Mouse (Mus musculus) lung, postnatal 0 days (tissue): Measurements from ENCODE around the gene Arl10. TPM values are rescaled to one million over a fixed set of nuclear protein-coding genes. Genes with fewer than 3 reads are reported as not detected.
"Not testable (repeated sequence)": the region's sequence is repeated elsewhere in the genome, so short reads cannot be mapped to it uniquely, and the experiment has no call there.

Experiments used
- ATAC-seq: fragments of 200-750 bp; cut with Nextera tagmentation; 2 replicates; pipeline ENCODE4 v1.8.0; 2017; ENCODE audit warnings: moderate library complexity
- DNase-seq: peaks from one replicate; pipeline ENCODE4 v3.0.0-alpha.2; 2016; ENCODE audit warnings: low spot score
- H3K27ac ChIP-seq: fragments of 300-500 bp; sonication (generic); 2 replicates; pipeline ENCODE4 v1.5.1; 2014; ENCODE audit warnings: antibody characterized with exemption, mild to moderate bottlenecking, low read length, mixed read lengths
- H3K27me3 ChIP-seq: fragments of 300-500 bp; sonication (generic); replicated peaks from 2 replicates; pipeline ENCODE4 v1.6.1; 2014; ENCODE audit warnings: low read length, mixed read lengths; ENCODE audit not compliant: insufficient read depth
- H3K36me3 ChIP-seq: fragments of 300-500 bp; sonication (generic); 2 replicates; pipeline ENCODE4 v1.6.1; 2014; ENCODE audit warnings: low read length, mixed read lengths; ENCODE audit not compliant: insufficient read depth
- H3K4me1 ChIP-seq: fragments of 300-500 bp; sonication (generic); 2 replicates; pipeline ENCODE4 v1.6.1; 2014; ENCODE audit warnings: antibody characterized with exemption, low read depth, low read length, mixed read lengths; ENCODE audit not compliant: insufficient read depth
- H3K4me2 ChIP-seq: fragments of 300-500 bp; sonication (generic); replicated peaks from 2 replicates; pipeline ENCODE4 v1.6.1; 2014; ENCODE audit warnings: low read depth, mild to moderate bottlenecking, low read length, moderate library complexity, mixed read lengths
- H3K4me3 ChIP-seq: fragments of 300-500 bp; sonication (generic); 2 replicates; pipeline ENCODE4 v1.5.1; 2014; ENCODE audit warnings: low read depth, low read length
- H3K9ac ChIP-seq: fragments of 300-500 bp; sonication (generic); replicated peaks from 2 replicates; pipeline ENCODE4 v1.6.1; 2014; ENCODE audit warnings: low read depth, mild to moderate bottlenecking
- H3K9me3 ChIP-seq: fragments of 300-500 bp; sonication (generic); 2 replicates; pipeline ENCODE4 v1.6.1; 2016; ENCODE audit warnings: low read length, mixed read lengths
- CTCF ChIP-seq: IDR thresholded peaks from 2 replicates; pipeline ENCODE4 v1.5.1; 2016; ENCODE audit warnings: antibody characterized with exemption, mild to moderate bottlenecking
- EP300 ChIP-seq: IDR thresholded peaks from 2 replicates; pipeline ENCODE4 v1.6.1; 2016; ENCODE audit warnings: antibody characterized with exemption, mild to moderate bottlenecking, control low read depth
- WGBS: fragments of 180-500 bp; shearing (Covaris S2); extraction: QIAGEN DNeasy Blood & Tissue Kit; methylation state at CpG from one replicate; pipeline ENCODE4 v1.1.7; 2014; 5-methylcytosine and 5-hydroxymethylcytosine counted together
- microRNA-seq: library from miRNA; unstranded; fragments of <30 nt; microRNA quantifications from one replicate; pipeline ENCODE4, GENCODE M21; 2016
- polyA plus RNA-seq: library from polyadenylated mRNA; unstranded; fragments of >200 nt; fragmentation: Nextera tagmentation; extraction: Ambion mirVana; gene quantifications from 2 replicates; pipeline ENCODE4 v1.2.1, GENCODE M21; 2015

The Arl10 gene
- polyA plus RNA-seq, 1 experiment from 2014 or later: 21.4 TPM

- not testable (repeated sequence) for H3K4me3 ChIP-seq, ATAC-seq, H3K27ac ChIP-seq, H3K9ac ChIP-seq, H3K4me2 ChIP-seq, H3K4me1 ChIP-seq, DNase-seq, H3K36me3 ChIP-seq, H3K27me3 ChIP-seq, H3K9me3 ChIP-seq
- peak; percentile 46 for TF ChIP-seq CTCF
- 81% methylated on average over 8 of the region's 8 CpGs for WGBS
These were observed 38.3 kb downstream of the Arl10 start for GRCm38 (mm10) chr13:54613141-54613540.

GRCm38 (mm10) chr13:54616307-54616706 is 41.5 kb downstream of the Arl10 start:
- Histone ChIP-seq H3K9ac (no peak overlapping the region), H3K4me1 (no peaks in the 10 kb centered on the region), H3K27ac (no peak overlapping the region), H3K4me3 (no peak overlapping the region), H3K36me3 (no peaks in the 10 kb centered on the region), H3K4me2 (no peak overlapping the region), H3K27me3 (no peaks in the 10 kb centered on the region), H3K9me3 (no peaks in the 10 kb centered on the region)
- DNase-seq (no peak), ATAC-seq (no peak)
- 74% methylated on average over 8 of the region's 8 CpGs for WGBS
- TF ChIP-seq CTCF: no peak
- no peak for TF ChIP-seq EP300

GRCm38 (mm10) chr13:54616998-54617397 is 42.2 kb downstream of the Arl10 start:
- Histone ChIP-seq H3K4me3 (no peak overlapping the region), H3K27me3 (no peaks in the 10 kb centered on the region), H3K9ac (no peak overlapping the region), H3K27ac (no peak overlapping the region), H3K9me3 (no peaks in the 10 kb centered on the region), H3K4me2 (no peak overlapping the region), H3K36me3 (no peaks in the 10 kb centered on the region), H3K4me1 (no peaks in the 10 kb centered on the region)
- WGBS: 62% methylated on average over 6 of the region's 6 CpGs
- DNase-seq (no peak), ATAC-seq (no peak)
- TF ChIP-seq CTCF (peak; percentile 43), EP300 (no peak)

- 10% methylated on average over 44 of the region's 44 CpGs for WGBS
- Histone ChIP-seq H3K9ac (peak within 1 kb of the TSS; percentile 96), H3K27ac (peak within 1 kb of the TSS; percentile 88), H3K36me3 (no peaks in the 10 kb centered on the region), H3K27me3 (no peaks in the 10 kb centered on the region), H3K4me2 (peak within 1 kb of the TSS; percentile 85), H3K4me3 (peak within 1 kb of the TSS; percentile 95), H3K9me3 (no peaks in the 10 kb centered on the region), H3K4me1 (peaks cover 4% of the 10 kb centered on the region; the same call in 1 of the 2 replicates)
- TF ChIP-seq EP300 (no peak), CTCF (peak; percentile 97)
- peak; percentile 100 for ATAC-seq
- peak; percentile 98 for DNase-seq
These were observed 46.5 kb downstream of the Arl10 start, which contains the start of gene Faf2 for GRCm38 (mm10) chr13:54621155-54621932. Faf2 (plus strand) TSS chr13:54621784.

GRCm38 (mm10) chr13:54621960-54622521 is 47.2 kb downstream of the Arl10 start:
- Histone ChIP-seq H3K4me2 (peak overlapping the region; percentile 85), H3K9me3 (no peaks in the 10 kb centered on the region), H3K27ac (peak overlapping the region; percentile 88), H3K4me1 (peaks cover 4% of the 10 kb centered on the region; the same call in 1 of the 2 replicates), H3K27me3 (no peaks in the 10 kb centered on the region), H3K36me3 (no peaks in the 10 kb centered on the region), H3K9ac (peak overlapping the region; percentile 96), H3K4me3 (peak overlapping the region; percentile 95)
- under 1% methylated on average over 26 of the region's 27 CpGs for WGBS
- TF ChIP-seq EP300 (no peak), CTCF (no peak)
- ATAC-seq (peak; percentile 47), DNase-seq (peak; percentile 66)

- TF ChIP-seq EP300 (peak; percentile 44; the same call in 1 of the 2 replicates), CTCF (no peak)
- 43% methylated on average over 4 of the region's 4 CpGs for WGBS
- no peak overlapping the region for H3K9ac ChIP-seq
- no peak overlapping the region for H3K4me3 ChIP-seq
- no peak overlapping the region for H3K4me2 ChIP-seq
- no peaks in the 10 kb centered on the region for H3K27me3 ChIP-seq
- no peaks in the 10 kb centered on the region for H3K36me3 ChIP-seq
- H3K9me3 ChIP-seq: no peaks in the 10 kb centered on the region
- ATAC-seq (peak; percentile 90), DNase-seq (peak; percentile 95)
- H3K27ac ChIP-seq: peak overlapping the region; percentile 6; the same call in 1 of the 2 replicates
- H3K4me1 ChIP-seq: no peaks in the 10 kb centered on the region
These were observed 54.3 kb downstream of the Arl10 start for GRCm38 (mm10) chr13:54629128-54629527.

Small RNA genes within 50 kb of the gene (microRNA-seq; reads per million reads assigned to microRNA genes)
- not detected for gene Gm24195

Other genes starting within 250 kb of the Arl10 start
- gene Cplx2, start 203.7 kb upstream of the Arl10 start, polyA plus RNA-seq: 3.0 and 3.1 TPM in 2 replicates
- gene Thoc3, start 106.2 kb upstream of the Arl10 start, polyA plus RNA-seq: 56.5 and 60.8 TPM in 2 replicates
- gene Simc1, start 71.2 kb upstream of the Arl10 start, polyA plus RNA-seq: 2.6 and 2.8 TPM in 2 replicates
- gene 4833439L19Rik, start 9.6 kb upstream of the Arl10 start, polyA plus RNA-seq: 95.1 and 105 TPM in 2 replicates
- gene Nop16, start 15.1 kb downstream of the Arl10 start, polyA plus RNA-seq: 29.4 and 31.0 TPM in 2 replicates
- gene Higd2a, start 15.2 kb downstream of the Arl10 start, polyA plus RNA-seq: 243 and 247 TPM in 2 replicates
- gene Cltb, start 36.3 kb downstream of the Arl10 start, polyA plus RNA-seq: 104 and 118 TPM in 2 replicates
- gene Faf2, start 46.8 kb downstream of the Arl10 start, polyA plus RNA-seq: 52.1 and 53.7 TPM in 2 replicates
- 52.1 and 60.0 TPM in 2 replicates for gene Rnf44, start 118.9 kb downstream of the Arl10 start, polyA plus RNA-seq
- gene Cdhr2, start 126.4 kb downstream of the Arl10 start, polyA plus RNA-seq: not detected in 2 replicates
- gene Gprin1, start 174.9 kb downstream of the Arl10 start, polyA plus RNA-seq: 0.04 TPM in 1 of 2 replicates, not detected in the other
- not detected in 2 replicates for gene Sncb, start 191.6 kb downstream of the Arl10 start, polyA plus RNA-seq
- gene Eif4e1b, start 209.0 kb downstream of the Arl10 start, polyA plus RNA-seq: not detected in 2 replicates
- 32.9 and 40.5 TPM in 2 replicates for gene Tspan17, start 214.4 kb downstream of the Arl10 start, polyA plus RNA-seq